Mouse (Mus musculus) gastrocnemius, postnatal 14 days (tissue): ENCODE measurements at regions not wholly inside any gene's neighbourhood (a gene's known extent, or its start where the extent isn't known, plus 50 kb on each side); places are given as distances from the start of the nearest gene placed in this dataset.
A peak's percentile ranks its signal among the peaks of the same experiment; 100 is the strongest.

Experiments
- DNase-seq: peaks from one replicate; pipeline ENCODE4 v3.0.0; 2021; ENCODE audit warnings: mixed read lengths
- intact Hi-C: fragments of 180-260 bp; cut with DNase I; formaldehyde crosslinking; loops from one replicate; pipeline ENCODE4 v1.15.1; 2025; ENCODE audit warnings: low total_unique reads

DNA sequence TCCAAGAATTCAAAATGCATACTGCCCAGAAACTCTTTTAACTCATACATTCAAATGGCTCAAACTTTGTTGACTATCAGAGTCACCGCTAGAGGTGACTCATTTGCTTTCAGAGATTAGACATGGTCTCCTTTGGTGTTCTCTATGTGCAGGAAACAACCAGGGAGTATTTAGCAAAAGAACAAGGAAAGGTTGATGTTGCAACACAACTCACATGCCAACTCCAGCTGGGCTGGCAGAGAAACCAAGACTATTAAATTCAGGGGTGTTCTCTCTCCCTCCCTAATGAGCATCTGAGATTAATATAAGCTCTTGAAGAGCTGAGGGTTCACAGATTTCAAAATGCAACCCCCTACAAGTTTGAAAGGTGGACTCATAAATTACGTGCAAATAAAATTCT lies 262.0 kb upstream of the N6amt1 start:
- intact Hi-C loops: no loop called here
- DNase-seq: peak; percentile 14

DNA sequence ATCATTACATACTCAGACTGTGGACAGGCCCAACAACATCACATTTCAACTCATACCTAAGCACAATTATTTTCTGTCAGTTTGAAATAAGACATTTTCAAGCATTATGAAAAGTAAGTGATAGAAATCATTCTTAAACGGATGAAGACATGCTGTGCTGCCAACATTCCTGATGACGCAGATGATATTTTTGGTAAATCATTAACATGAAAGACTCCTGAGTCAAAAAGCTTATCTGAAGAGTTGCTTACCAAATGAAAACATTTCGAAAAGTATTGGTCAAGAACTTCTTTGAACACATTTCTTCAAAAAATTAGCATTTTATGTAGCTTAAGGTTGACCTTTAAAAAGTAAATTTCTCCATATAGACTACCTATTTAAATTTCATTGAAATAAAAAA lies 264.7 kb upstream of the N6amt1 start:
- intact Hi-C loops: no loop called here

DNA sequence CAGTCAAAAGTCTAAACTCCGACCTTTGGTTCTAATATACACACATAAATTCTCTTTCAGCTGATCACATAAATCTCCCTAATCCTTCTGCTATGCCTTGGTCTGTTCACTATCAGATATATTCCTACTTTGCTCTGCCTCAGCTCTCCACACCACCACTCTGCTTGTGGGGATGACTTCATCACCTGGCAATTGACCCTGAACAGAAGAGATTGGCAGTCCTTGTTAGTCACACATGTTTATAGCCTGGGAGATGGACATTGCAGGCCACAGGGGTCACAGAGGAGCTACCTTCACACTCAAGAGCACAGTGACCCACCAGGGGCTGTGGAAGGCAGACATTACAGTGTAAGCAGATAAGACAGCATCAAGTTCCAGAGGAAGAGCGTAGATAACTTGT lies 270.5 kb upstream of the N6amt1 start:
- intact Hi-C loops: no loop called here
- DNase-seq: no peak

More for the DNA sequence above, 264.7 kb upstream of the N6amt1 start:
- DNase-seq: no peak

DNA sequence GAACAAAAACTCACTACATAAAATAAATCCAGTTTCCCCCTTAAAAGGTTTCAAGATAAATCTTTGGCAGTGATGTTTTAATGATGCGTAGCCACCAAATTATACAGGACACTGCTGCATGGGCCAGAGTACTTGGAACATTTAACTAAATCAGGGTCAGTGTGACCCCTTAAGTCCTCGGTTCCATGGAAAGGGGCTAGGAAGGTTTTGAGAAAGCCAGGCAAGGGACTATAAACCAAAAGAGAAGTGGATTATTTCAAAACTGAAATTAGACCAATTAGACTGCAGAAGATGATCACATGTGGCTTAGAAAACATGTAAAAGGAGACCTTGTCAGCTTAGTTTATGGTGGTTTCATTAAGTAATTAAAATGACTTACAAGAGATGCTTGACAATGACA lies 276.6 kb upstream of the N6amt1 start:
- no peak for DNase-seq
- intact Hi-C loops: no loop called here

DNA sequence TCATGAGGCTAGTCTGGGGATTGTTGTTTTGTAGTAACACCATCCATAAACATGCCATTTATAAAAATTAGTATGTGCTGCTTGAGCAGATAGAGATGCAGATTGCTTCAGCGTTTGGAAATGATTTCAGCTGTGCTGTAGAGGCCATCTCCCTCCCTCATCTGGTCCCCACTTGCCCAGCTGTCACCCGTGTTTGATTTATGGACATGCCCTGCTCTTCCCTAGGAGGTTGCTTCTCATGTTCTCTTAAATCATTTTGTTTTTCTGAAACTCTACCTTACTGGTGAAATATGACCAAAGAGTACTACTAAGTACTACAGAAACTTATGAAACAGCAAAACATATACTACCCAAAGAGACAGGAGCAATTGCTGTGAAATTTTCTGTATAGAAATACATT lies 284.7 kb upstream of the N6amt1 start:
- intact Hi-C loops: no loop called here
- peak; percentile 43 for DNase-seq

DNA sequence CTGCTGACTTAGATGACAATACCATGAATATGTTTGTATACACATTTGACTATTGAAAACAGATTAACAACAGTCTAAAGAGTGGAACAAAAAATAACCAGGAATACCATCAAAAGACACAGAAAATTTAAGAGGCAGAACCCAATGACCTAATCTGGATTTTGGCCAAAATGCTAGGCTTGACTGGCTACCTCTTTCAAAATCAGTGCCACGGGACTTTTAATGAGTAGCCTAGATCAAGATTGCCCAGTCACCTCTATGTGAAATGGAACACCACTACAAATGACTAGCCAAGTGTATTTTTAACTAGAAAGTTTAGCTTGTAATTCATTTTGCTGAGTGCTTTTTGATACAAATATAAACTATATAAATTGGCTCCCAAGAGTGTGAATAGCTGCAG lies 286.0 kb upstream of the N6amt1 start:
- DNase-seq: no peak
- intact Hi-C loops: no loop called here

DNA sequence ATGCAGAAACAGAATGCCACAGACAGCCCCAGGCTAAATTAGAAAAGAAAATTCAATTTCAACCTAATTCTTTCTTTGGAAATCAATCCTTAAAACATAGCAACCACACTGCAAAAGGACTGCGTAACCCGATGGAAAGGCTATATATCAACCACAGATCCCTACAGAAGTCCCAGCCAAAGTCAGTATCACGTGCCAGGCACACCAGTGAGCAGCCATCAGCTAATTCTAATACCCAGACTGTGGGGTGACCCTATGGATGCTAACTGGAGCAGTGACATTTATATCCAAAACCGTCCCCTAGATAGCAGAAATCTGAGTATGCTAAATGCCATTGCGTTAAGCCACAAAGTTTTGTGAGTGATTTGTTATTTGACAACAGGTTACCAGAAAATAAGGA lies 286.5 kb upstream of the N6amt1 start:
- intact Hi-C loops: no loop called here

DNA sequence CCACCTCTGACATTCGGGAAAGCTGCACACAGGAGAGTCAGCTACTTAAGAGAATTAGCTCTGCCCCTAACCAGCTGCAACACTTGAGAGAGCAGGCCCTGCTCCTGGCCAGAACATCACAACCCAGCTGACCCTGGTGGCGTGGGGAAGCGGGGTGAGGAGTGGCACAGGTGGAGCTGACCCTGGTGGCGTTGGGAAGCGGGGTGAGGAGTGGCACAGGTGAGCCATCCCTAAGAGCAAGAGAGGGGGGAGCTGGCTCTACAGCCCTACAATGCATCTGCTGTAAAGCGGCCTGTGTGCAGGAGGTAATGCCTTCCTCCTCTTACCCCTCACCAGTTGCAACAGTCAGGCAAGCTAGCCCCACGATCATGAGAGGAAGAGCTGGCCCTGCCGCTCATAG lies 293.5 kb upstream of the N6amt1 start:
- DNase-seq: no peak
- intact Hi-C loops: no loop called here

More for the DNA sequence above, 286.5 kb upstream of the N6amt1 start:
- no peak for DNase-seq

DNA sequence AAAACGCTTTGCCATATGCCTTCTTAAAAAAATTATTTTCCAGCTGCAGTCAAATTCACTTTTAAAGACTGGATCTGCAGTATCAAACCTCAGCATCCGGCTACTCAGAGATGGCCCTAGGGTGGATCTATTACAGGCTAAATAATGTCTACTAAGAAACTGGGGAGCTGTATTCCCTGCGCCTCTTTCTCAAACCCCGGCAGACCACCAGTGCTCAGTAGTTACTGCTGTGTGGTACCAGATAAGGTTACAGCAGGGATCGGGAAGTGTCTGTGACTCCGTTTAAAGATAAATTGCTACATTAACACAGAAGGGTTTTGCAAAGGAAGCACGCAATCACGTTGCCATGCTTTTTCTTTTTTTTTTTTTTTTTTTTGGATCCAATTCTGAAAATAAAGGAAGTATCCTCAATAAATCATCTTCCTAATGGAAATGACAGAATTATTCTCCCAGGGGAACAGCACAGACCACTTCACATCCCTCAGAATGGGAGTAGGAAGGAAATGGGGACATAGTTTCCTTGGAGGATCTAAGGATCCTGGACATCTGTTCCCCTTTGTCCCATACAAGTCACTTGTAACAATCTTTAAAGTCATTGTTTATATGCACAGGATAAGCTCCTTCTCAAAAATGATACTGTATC lies 304.1 kb upstream of the N6amt1 start:
- intact Hi-C loops: no loop called here
- DNase-seq: no peak

DNA sequence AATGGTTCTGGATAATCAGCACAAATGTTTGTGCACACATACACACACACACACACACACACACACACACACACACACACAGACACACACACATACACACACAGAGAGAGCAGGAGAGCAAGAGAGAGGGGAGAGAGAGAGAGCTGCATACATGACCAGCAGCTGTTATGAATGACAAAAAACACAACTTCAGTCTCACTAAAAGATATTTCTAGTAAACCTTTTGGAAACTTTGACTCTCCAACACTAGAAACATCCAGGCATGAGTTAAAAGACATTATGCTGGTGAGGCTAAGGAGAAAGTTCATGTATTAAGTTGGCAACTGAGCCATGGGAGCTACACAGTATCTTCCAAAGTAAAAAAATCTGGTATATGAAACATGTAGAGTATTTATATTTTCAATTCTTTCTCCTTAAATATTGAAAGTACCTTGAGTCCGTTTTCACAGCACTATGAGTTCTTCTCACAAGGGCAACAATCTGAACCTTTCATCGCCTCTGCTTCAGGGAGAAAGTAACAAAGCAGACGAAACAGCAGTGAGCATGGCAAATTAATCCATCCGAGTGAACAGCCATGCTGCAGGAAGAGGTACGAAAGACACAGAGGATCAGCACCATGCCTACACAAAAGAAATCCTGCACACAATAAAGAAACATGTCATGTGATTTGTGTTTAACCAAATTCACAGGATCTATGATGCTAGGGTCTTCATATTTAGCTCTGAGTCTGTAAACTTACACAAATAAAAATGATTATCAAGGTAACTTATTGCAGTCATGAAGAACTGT lies 309.0 kb upstream of the N6amt1 start:
- intact Hi-C loops: no loop called here
- no peak for DNase-seq

DNA sequence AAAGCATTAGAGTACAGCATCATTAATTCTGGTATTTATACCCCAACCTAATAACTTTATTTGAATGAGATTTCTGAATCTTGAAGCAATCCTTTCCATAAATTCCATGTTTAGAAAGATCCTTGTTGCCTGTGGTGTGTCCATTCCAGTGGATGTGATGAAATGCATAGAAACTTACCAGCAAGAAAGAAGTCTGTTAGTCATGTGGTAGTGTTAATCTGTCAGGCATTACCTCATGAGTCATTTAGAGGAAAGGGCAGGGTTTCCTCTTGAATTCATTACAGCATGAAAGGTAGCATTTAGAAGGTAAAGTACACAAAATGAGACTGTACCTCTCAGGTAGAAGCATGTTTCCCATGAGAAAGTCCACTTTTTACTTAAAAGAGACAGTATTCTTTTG lies 310.3 kb upstream of the N6amt1 start:
- no peak for DNase-seq
- intact Hi-C loops: no loop called here

DNA sequence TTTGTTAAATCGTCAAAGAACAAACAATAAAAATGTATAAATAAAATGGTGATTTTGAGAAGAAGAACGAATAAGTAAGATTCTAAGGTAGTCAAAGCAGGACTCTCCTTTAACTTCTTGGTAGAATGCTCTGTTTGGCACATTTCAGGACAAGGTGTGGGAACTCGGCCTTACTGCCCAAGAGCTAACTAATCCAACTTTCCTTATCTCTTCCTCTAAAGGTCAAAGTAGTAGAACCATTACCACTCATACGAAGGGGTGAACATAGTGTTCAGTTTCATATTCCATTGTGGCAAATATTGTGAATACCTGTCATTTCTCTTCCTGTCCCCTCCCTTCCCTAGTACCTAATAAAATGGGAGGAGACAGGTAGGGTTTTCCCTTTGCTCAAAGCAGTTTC lies 313.6 kb upstream of the N6amt1 start:
- intact Hi-C loops: no loop called here
- no peak for DNase-seq

DNA sequence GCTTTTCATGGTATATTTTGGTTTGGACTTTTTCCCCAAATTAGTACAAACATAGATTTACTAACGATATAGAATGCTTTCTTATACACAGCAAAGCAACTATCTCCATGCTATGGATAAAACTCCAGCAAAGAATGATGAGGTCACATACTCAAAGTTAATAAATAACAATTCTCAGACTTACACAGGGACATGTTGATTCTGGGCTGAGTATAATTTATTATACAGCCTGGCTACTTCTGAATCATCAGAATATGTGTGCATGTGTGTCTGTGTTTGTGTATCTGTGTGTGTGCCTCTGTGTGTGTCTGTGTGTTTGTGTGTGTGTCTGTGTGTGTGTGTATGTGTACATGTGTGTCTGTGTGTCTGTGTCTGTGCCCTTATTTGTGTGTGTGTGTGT lies 314.1 kb upstream of the N6amt1 start:
- intact Hi-C loops: no loop called here
- DNase-seq: no peak

DNA sequence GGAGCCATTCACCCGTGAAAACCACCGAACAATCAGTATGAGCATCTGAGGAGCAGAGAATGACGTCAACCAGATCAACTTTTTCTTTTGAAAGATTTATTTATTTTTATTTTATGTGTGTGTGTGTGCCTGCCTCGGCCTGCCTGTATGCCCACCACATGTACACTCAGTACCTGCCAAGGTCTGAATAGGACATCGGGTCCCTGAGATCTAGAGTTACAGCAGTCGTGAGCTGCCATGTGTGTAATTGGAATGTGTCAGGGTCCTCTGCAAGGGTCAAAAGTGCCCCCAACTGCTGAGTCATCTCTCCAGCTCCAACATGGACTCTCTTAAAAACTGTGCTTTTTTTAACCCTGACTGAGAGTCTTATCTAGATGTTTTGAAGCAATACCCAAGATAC lies 316.9 kb upstream of the N6amt1 start:
- intact Hi-C loops: no loop called here
- no peak for DNase-seq

DNA sequence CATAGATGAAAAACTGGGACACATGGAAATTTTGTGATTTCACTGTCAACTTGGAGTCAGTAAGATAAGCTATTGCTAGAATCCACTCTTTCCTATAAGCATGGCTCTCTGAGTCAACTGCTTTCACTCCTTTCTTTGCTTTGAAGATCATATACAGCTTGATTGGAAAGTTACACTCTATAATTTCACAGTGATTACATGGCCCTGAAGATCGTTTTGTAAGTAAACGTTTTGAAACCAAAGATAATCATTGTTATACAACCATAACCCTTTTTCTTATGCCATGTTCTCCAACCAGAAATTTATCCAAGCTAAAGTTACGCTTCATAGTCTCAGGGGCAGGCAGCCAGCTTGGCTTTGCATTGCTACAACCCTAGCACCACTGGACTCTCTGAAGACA lies 322.1 kb upstream of the N6amt1 start:
- intact Hi-C loops: no loop called here
- DNase-seq: no peak

DNA sequence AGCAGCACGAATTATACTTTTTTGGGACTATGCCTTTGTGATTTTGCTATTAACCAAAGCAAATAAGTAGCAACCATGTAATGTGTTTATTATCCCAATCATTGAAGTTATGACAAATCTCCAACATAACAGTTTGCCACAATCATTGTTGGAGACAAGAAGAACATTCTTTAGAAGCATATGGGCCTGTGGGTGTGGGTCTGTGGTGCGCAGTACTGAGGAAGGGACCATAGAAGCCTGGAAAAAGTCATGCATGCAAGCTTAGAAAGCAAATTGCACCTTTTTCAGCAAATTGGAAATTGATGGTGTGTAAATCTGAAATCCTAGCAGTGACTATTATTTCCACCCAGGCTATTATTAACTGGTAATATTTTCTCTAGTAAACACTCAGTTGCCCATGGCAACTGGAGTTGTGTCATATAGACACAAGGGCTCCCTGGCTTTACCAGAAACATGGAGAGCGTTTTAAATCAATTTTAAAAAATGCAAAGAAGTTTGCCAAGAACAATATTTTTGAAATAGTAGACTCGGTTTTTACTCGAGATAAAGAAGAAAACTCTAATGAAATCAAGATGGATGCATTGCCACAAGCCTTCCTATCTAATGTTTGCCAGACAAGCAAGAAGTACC lies 325.4 kb upstream of the N6amt1 start:
- DNase-seq: no peak
- intact Hi-C loops: no loop called here

DNA sequence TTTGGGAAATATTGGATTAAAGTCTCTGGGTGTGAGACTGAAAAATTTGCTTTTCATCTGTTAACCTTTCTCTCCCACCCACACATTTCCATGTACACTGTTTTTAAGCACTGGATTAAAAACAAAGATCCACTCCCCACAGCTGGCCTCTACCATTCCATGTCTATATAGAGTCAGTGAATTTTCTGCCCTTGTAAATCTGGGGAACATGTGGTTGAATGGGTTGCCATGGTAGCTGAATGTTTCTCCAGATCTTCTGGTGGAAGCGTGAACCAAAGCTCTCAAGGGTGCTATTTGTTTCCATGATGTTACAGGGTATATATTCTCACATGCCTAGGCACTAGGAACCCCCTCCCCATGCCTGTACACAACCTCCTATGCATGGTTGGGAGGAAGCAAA lies 326.4 kb upstream of the N6amt1 start:
- intact Hi-C loops: no loop called here
- DNase-seq: no peak

DNA sequence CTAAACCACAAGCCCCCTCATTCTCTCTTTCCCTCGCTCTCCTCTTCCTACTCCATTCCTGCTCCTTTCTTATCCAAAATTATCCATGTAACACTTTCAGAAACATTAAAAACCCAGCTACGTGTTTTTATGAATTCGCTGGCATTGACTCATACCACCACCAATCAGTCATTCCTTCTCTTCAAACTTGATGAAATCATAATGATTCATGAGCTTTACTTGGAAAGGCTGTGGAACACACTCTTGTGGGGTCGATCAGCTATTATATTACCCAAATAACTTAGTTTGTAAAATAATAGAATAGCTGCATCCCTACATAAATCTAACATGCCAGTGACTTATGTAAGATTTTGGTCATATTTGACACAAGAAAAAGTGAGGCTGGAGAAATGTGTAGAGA lies 331.9 kb upstream of the N6amt1 start:
- DNase-seq: no peak
- intact Hi-C loops: no loop called here

DNA sequence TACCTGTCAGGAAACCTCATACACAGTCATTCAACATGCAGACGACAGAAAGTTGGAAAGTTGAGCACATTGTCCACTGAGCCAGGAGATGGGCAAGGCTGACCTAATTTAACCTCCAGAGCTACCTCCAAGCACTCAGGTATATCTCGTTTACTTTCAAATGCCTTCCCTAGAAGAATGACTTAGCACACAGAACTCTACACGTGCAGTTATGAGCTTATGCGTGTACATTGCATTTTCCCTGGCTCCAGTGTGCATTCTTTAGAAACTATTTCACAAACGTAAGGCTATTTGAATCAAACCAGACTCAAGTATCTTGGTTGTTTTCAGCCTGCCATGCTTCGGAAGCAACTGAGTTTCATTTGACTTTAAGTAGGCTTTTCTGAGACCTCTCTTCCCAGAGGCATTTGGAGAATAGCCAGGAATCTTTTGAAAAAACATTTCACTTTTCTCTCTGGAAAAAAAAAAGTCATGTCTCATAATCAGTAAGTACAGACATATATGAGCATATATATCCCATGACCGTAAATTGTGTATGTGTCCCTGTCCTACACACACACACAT lies 336.8 kb upstream of the N6amt1 start:
- intact Hi-C loops: no loop called here
- no peak for DNase-seq

DNA sequence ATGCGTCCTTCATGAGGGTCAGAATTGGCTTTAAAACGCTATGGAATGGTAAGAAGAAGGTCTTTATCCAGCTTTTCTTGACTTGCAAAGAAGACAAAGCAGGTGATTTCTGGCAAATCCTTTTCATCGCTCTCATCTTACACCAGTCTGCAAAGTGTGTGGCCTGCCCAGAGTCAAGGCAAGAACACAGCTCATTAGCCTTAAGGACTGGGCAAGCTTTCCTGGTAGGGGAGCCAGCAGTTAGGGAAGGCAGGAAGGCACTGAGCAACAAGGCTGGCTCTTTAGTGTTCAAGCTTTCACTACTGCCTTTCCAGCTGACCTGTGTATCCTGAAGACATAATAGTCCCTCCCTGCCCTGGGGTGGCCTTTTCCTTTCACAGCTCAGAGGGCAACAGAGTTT lies 352.4 kb upstream of the N6amt1 start:
- intact Hi-C loops: no loop called here
- no peak for DNase-seq

DNA sequence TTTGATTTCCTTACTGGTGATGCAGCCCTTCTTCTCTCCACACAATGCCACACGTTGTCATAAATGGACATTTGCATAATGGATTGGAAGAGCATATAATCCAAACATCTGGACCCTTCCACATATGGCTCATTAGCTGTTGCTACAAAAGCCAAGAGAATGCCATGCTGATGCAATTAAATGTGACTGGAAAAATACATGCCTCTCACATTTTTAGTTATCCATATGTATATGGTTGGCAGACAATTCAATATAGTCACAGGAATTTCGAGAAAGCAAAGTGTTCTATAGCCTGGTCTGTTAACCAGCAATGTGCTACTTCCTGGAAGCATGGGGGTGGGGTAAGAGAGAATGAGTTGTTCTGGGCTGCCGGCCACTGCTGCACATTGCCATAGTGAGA lies 352.9 kb upstream of the N6amt1 start:
- DNase-seq: no peak
- intact Hi-C loops: no loop called here
